Mouse (Mus musculus): Measurements from ENCODE around the gene Xdh. TPM values are rescaled to one million over a fixed set of nuclear protein-coding genes. Genes with fewer than 3 reads are reported as not detected.

Xdh gene
- polyA plus RNA-seq, 1 experiment from 2014 or later, result 0.40 TPM

GRCm38 (mm10) chr17:73894399-73894798 lies 55.6 kb downstream of the Xdh start:
- ATAC-seq (replicated peaks), result no peak
- no peaks in the 10 kb centered on the region for H3K9me3 ChIP-seq

GRCm38 (mm10) chr17:73893822-73894221 lies 56.2 kb downstream of the Xdh start:
- Histone ChIP-seq H3K9me3 (no peaks in the 10 kb centered on the region), H3K4me2 (no peak overlapping the region), H3K36me3 (replicated peaks) (no peaks in the 10 kb centered on the region), H3K4me1 (no peaks in the 10 kb centered on the region), H3K27ac (no peak overlapping the region), H3K27me3 (replicated peaks) (no peaks in the 10 kb centered on the region), H3K9ac (no peak overlapping the region), H3K4me3 (no peak overlapping the region)
- ATAC-seq (replicated peaks), result no peak
- 90% methylated on average over 4 of the region's 4 CpGs for WGBS

More at GRCm38 (mm10) chr17:73894399-73894798, 55.6 kb downstream of the Xdh start:
- Histone ChIP-seq H3K27ac (no peak overlapping the region), H3K27me3 (replicated peaks) (no peaks in the 10 kb centered on the region), H3K4me3 (no peak overlapping the region), H3K36me3 (replicated peaks) (no peaks in the 10 kb centered on the region), H3K4me1 (no peaks in the 10 kb centered on the region), H3K9ac (no peak overlapping the region), H3K4me2 (no peak overlapping the region)
- 89% methylated on average over 5 of the region's 5 CpGs for WGBS

GRCm38 (mm10) chr17:73893207-73893606 lies 56.8 kb downstream of the Xdh start:
- Histone ChIP-seq H3K9ac (no peak overlapping the region), H3K9me3 (no peaks in the 10 kb centered on the region), H3K36me3 (replicated peaks) (no peaks in the 10 kb centered on the region), H3K27ac (no peak overlapping the region), H3K4me1 (no peaks in the 10 kb centered on the region), H3K4me2 (no peak overlapping the region), H3K27me3 (replicated peaks) (no peaks in the 10 kb centered on the region), H3K4me3 (no peak overlapping the region)
- no peak for ATAC-seq (replicated peaks)
- 93% methylated on average over 10 of the region's 10 CpGs for WGBS

GRCm38 (mm10) chr17:73891590-73891989 lies 58.4 kb downstream of the Xdh start:
- no peak overlapping the region for H3K4me3 ChIP-seq
- H3K27me3 ChIP-seq (replicated peaks), result no peaks in the 10 kb centered on the region
- no peak overlapping the region for H3K27ac ChIP-seq
- H3K4me2 ChIP-seq, result no peak overlapping the region
- H3K4me1 ChIP-seq, result no peaks in the 10 kb centered on the region
- WGBS, result 84% methylated on average over 1 of the region's 1 CpGs
- no peak for ATAC-seq (replicated peaks)
- no peaks in the 10 kb centered on the region for H3K9me3 ChIP-seq
- no peak overlapping the region for H3K9ac ChIP-seq
- no peaks in the 10 kb centered on the region for H3K36me3 ChIP-seq (replicated peaks)

- H3K9ac ChIP-seq, result no peak overlapping the region
- 90% methylated on average over 25 of the region's 25 CpGs for WGBS
- H3K36me3 ChIP-seq (replicated peaks), result no peaks in the 10 kb centered on the region
- no peaks in the 10 kb centered on the region for H3K27me3 ChIP-seq (replicated peaks)
- H3K4me2 ChIP-seq, result no peak overlapping the region
- no peak for ATAC-seq (replicated peaks)
- H3K9me3 ChIP-seq, result no peaks in the 10 kb centered on the region
- no peaks in the 10 kb centered on the region for H3K4me1 ChIP-seq
- H3K27ac ChIP-seq, result no peak overlapping the region
- H3K4me3 ChIP-seq, result no peak overlapping the region
Measured at GRCm38 (mm10) chr17:73886071-73886785, 63.8 kb downstream of the Xdh start.

GRCm38 (mm10) chr17:73883332-73883731 lies 66.7 kb downstream of the Xdh start:
- Histone ChIP-seq H3K4me3 (no peak overlapping the region), H3K9me3 (no peaks in the 10 kb centered on the region), H3K27me3 (replicated peaks) (no peaks in the 10 kb centered on the region), H3K4me1 (no peaks in the 10 kb centered on the region), H3K9ac (no peak overlapping the region), H3K27ac (no peak overlapping the region), H3K4me2 (no peak overlapping the region), H3K36me3 (replicated peaks) (no peaks in the 10 kb centered on the region)
- ATAC-seq (replicated peaks), result peak; percentile 34; the same call in 1 of the 2 replicates
- 84% methylated on average over 12 of the region's 12 CpGs for WGBS

- no peak overlapping the region for H3K27ac ChIP-seq
- no peaks in the 10 kb centered on the region for H3K27me3 ChIP-seq (replicated peaks)
- no peak overlapping the region for H3K9ac ChIP-seq
- no peak overlapping the region for H3K4me3 ChIP-seq
- H3K4me1 ChIP-seq, result no peaks in the 10 kb centered on the region
- ATAC-seq (replicated peaks), result peak; percentile 94
- WGBS, result 10% methylated on average over 9 of the region's 9 CpGs
- H3K4me2 ChIP-seq, result peak overlapping the region; percentile 7; the same call in 1 of the 2 replicates
- H3K36me3 ChIP-seq (replicated peaks), result no peaks in the 10 kb centered on the region
- no peaks in the 10 kb centered on the region for H3K9me3 ChIP-seq
Measured at GRCm38 (mm10) chr17:73882194-73882593, 67.8 kb downstream of the Xdh start.

GRCm38 (mm10) chr17:73881295-73881694 lies 68.7 kb downstream of the Xdh start:
- ATAC-seq (replicated peaks), result no peak
- H3K27ac ChIP-seq, result no peak overlapping the region
- no peak overlapping the region for H3K4me3 ChIP-seq
- no peak overlapping the region for H3K4me2 ChIP-seq
- 84% methylated on average over 6 of the region's 6 CpGs for WGBS
- no peaks in the 10 kb centered on the region for H3K36me3 ChIP-seq (replicated peaks)
- H3K4me1 ChIP-seq, result no peaks in the 10 kb centered on the region
- H3K9ac ChIP-seq, result no peak overlapping the region
- no peaks in the 10 kb centered on the region for H3K27me3 ChIP-seq (replicated peaks)
- no peaks in the 10 kb centered on the region for H3K9me3 ChIP-seq

- 84% methylated on average over 6 of the region's 6 CpGs for WGBS
Measured at GRCm38 (mm10) chr17:73880286-73880685, 69.7 kb downstream of the Xdh start.

GRCm38 (mm10) chr17:73879262-73879916 lies 70.6 kb downstream of the Xdh start:
- no peaks in the 10 kb centered on the region for H3K27me3 ChIP-seq (replicated peaks)
- 87% methylated on average over 10 of the region's 10 CpGs for WGBS
- H3K9ac ChIP-seq, result no peak overlapping the region
- no peak overlapping the region for H3K4me2 ChIP-seq
- no peak overlapping the region for H3K27ac ChIP-seq
- H3K4me1 ChIP-seq, result no peaks in the 10 kb centered on the region
- ATAC-seq (replicated peaks), result no peak
- no peaks in the 10 kb centered on the region for H3K36me3 ChIP-seq (replicated peaks)
- H3K4me3 ChIP-seq, result no peak overlapping the region
- H3K9me3 ChIP-seq, result no peaks in the 10 kb centered on the region

More at GRCm38 (mm10) chr17:73880286-73880685, 69.7 kb downstream of the Xdh start:
- ATAC-seq (replicated peaks), result no peak
- Histone ChIP-seq H3K4me2 (no peak overlapping the region), H3K4me1 (no peaks in the 10 kb centered on the region), H3K9ac (no peak overlapping the region), H3K36me3 (replicated peaks) (no peaks in the 10 kb centered on the region), H3K27ac (no peak overlapping the region), H3K27me3 (replicated peaks) (no peaks in the 10 kb centered on the region), H3K4me3 (no peak overlapping the region), H3K9me3 (no peaks in the 10 kb centered on the region)

- Histone ChIP-seq H3K4me2 (no peak overlapping the region), H3K4me1 (no peaks in the 10 kb centered on the region), H3K9me3 (no peaks in the 10 kb centered on the region), H3K36me3 (replicated peaks) (no peaks in the 10 kb centered on the region), H3K9ac (no peak overlapping the region), H3K27me3 (replicated peaks) (no peaks in the 10 kb centered on the region), H3K4me3 (no peak overlapping the region), H3K27ac (no peak overlapping the region)
- ATAC-seq (replicated peaks), result no peak
- 91% methylated on average over 7 of the region's 7 CpGs for WGBS
Measured at GRCm38 (mm10) chr17:73875674-73876073, 74.3 kb downstream of the Xdh start.

GRCm38 (mm10) chr17:73875268-73875667 lies 74.7 kb downstream of the Xdh start:
- Histone ChIP-seq H3K4me3 (no peak overlapping the region), H3K4me1 (no peaks in the 10 kb centered on the region), H3K36me3 (replicated peaks) (no peaks in the 10 kb centered on the region), H3K4me2 (no peak overlapping the region), H3K9ac (no peak overlapping the region), H3K9me3 (no peaks in the 10 kb centered on the region), H3K27me3 (replicated peaks) (no peaks in the 10 kb centered on the region), H3K27ac (no peak overlapping the region)
- WGBS, result 92% methylated on average over 4 of the region's 4 CpGs
- ATAC-seq (replicated peaks), result no peak

All from midbrain, embryonic 15.5 days (tissue).